Mouse (Mus musculus): ENCODE data around the gene Top3a. TPM values are rescaled to one million over a fixed set of nuclear protein-coding genes. Genes with fewer than 3 reads are reported as not detected.

Top3a gene
- total RNA-seq, 2 experiments from 2014 or later = 5.9 to 7.7 TPM

DNA sequence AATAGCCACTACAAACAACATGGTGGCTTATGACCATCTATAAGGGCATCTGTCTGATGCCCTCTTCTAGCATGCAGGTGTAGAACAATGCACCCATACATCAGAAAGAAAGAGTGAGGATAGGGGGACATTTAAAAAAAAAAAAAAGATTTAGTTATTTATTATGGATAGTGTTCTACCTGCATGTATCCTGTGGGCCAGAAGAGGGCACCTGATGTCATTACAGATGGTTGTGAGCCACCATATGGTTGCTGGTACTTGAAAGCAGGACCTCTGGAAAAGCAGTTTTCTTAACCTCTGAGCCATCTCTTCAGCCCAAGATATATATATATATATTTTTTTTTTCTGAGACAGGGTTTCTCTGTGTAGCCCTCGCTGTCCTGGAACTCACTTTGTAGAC is 81.0 kb downstream of the Top3a start:
- DNase-seq (ENCODE audit: low spot score in 2 of 2) = no peak

Small RNA genes lying within 50 kb of the gene (microRNA-seq; reads per million reads assigned to microRNA genes)
- 4.7 to 4.9 reads per million in 2 experiments for gene Mir5100 (ENCODE audit: borderline number of aligned reads in 2 of 2)

Other genes with a start within 250 kb of the Top3a start
- gene Alkbh5, start 241.0 kb downstream of the Top3a start, total RNA-seq (2021) = 100 to 1,000 TPM in 1 of 2 experiments, 10 to 100 TPM in 1; 85.0 to 117 TPM
- gene Llgl1, start 77.6 kb downstream of the Top3a start, total RNA-seq (2021) = 10 to 100 TPM; 19.2 to 22.6 TPM
- 100 to 1,000 TPM; 145 to 174 TPM for gene Flii, start 50.1 kb downstream of the Top3a start, total RNA-seq (2021)
- gene Mief2, start 49.0 kb downstream of the Top3a start, total RNA-seq (2021) = 10 to 100 TPM; 27.0 to 32.3 TPM
- gene Smcr8, start 159 bp upstream of the Top3a start, total RNA-seq (2021) = 10 to 100 TPM; 26.9 to 28.4 TPM
- 10 to 100 TPM; 21.4 to 81.1 TPM for gene Shmt1, start 34.4 kb upstream of the Top3a start, total RNA-seq (2021)
- gene Dhrs7b, start 53.3 kb upstream of the Top3a start, total RNA-seq (2021) = 10 to 100 TPM; 44.3 to 54.0 TPM
- 10 to 100 TPM; 47.8 to 55.9 TPM for gene Tmem11, start 101.9 kb upstream of the Top3a start, total RNA-seq (2021)
- gene Natd1, start 137.4 kb upstream of the Top3a start, total RNA-seq (2021) = 10 to 100 TPM; 21.6 to 22.9 TPM
- 100 to 1,000 TPM in 1 of 2 experiments, 10 to 100 TPM in 1; 71.7 to 116 TPM for gene Map2k3, start 154.7 kb upstream of the Top3a start, total RNA-seq (2021)
- gene Kcnj12, start 245.2 kb upstream of the Top3a start, total RNA-seq (2021) = 1 to 10 TPM; 2.1 to 2.8 TPM

Measured in adrenal gland, adult 18-20 months (tissue).